Mouse (Mus musculus) testis, adult 2 months (tissue): Measurements from ENCODE around the gene Aldh3b3. TPM values are rescaled to one million over a fixed set of nuclear protein-coding genes. Genes with fewer than 3 reads are reported as not detected.

ENCODE experiments used
- H3K27ac ChIP-seq: fragments of 200-500 bp; 2 replicates; pipeline ENCODE4 v1.5.1; 2012; ENCODE audit warnings: low read depth, low read length; ENCODE audit not compliant: control insufficient read depth, insufficient read depth
- H3K27me3 ChIP-seq: fragments of 200-500 bp; 2 replicates; pipeline ENCODE4 v1.6.1; 2012; ENCODE audit warnings: mild to moderate bottlenecking, low read length, moderate library complexity; ENCODE audit not compliant: control insufficient read depth, insufficient read depth
- H3K36me3 ChIP-seq: fragments of 200-500 bp; 2 replicates; pipeline ENCODE4 v1.6.1; 2012; ENCODE audit warnings: mild to moderate bottlenecking, low read length; ENCODE audit not compliant: control insufficient read depth, insufficient read depth
- H3K4me1 ChIP-seq: fragments of 200-500 bp; 2 replicates; pipeline ENCODE4 v1.6.1; 2012; ENCODE audit warnings: low read length; ENCODE audit not compliant: control insufficient read depth, insufficient read depth
- H3K4me3 ChIP-seq: fragments of 200-500 bp; 2 replicates; pipeline ENCODE4 v1.5.1; 2012; ENCODE audit warnings: low read depth, mild to moderate bottlenecking, low read length, moderate library complexity, mixed read lengths; ENCODE audit not compliant: control insufficient read depth
- CTCF ChIP-seq: fragments of 200-500 bp; IDR thresholded peaks from 2 replicates; pipeline ENCODE4 v1.5.1; 2012; ENCODE audit warnings: low read depth, mild to moderate bottlenecking, inconsistent platforms, low read length, moderate library complexity; ENCODE audit not compliant: control insufficient read depth, insufficient read depth, insufficient replicate concordance
- POLR2A ChIP-seq: fragments of 200-500 bp; IDR thresholded peaks from 2 replicates; pipeline ENCODE4 v1.6.1; 2012; ENCODE audit warnings: low read depth, mild to moderate bottlenecking, inconsistent platforms, low read length, moderate library complexity; ENCODE audit not compliant: control insufficient read depth
- polyA plus RNA-seq: library from polyadenylated mRNA; depleted of rRNA; stranded (reverse); fragments of >200 nt; gene quantifications from 2 replicates; pipeline ENCODE4 v1.2.3, GENCODE M21; 2012

The Aldh3b3 gene
- polyA plus RNA-seq, 1 experiment: 3.2 TPM

- no peak for TF ChIP-seq CTCF
- no peak for TF ChIP-seq POLR2A
- H3K4me3 ChIP-seq: no peak overlapping the region; the same call in 1 of the 2 replicates
- no peak overlapping the region for H3K27ac ChIP-seq
- peaks cover 11% of the 10 kb centered on the region for H3K4me1 ChIP-seq
- H3K27me3 ChIP-seq: no peaks in the 10 kb centered on the region
- H3K36me3 ChIP-seq: no peaks in the 10 kb centered on the region
These were observed 16.1 kb upstream of the Aldh3b3 start for GRCm38 (mm10) chr19:3942315-3942714.

DNA sequence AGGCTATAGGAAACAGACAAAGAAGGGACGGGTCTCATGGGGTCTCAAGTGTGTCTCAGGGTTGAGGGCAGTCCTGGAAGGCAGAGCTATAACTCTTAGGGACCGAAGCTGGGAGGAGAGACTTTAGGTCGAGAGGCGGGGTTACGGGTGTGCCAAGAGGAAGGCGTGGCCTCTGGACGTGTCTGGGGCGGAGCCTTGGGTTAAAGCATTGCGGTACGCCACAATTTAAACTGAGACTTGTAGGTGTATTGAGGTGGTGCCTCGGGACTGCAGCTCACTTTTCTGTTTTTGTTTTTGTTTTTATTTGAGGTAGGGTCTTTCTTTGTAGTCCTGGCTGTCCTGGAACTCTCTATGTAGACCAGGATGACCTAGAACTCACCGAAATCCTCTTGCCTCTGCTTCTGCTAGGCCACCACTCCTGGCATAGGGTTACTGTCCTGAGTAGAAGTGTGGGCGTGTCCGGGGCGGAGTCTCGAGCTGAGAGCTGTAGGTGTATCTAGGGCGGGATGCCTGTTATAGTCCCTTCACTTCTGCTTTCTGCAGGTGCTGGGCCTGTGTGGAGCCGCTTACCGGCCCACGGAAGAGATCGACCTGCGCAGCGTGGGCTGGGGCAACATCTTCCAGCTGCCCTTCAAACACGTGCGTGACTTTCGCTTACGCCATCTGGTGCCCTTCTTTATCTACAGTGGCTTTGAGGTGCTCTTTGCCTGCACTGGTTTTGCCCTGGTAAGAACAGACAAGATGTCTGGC lies 15.3 kb upstream of the Aldh3b3 start:
- H3K4me3 ChIP-seq: peak overlapping the region; percentile 58
- H3K4me1 ChIP-seq: peaks cover 11% of the 10 kb centered on the region
- no peak overlapping the region for H3K27ac ChIP-seq
- H3K27me3 ChIP-seq: no peaks in the 10 kb centered on the region
- TF ChIP-seq POLR2A: no peak
- no peak for TF ChIP-seq CTCF
- no peaks in the 10 kb centered on the region for H3K36me3 ChIP-seq

DNA sequence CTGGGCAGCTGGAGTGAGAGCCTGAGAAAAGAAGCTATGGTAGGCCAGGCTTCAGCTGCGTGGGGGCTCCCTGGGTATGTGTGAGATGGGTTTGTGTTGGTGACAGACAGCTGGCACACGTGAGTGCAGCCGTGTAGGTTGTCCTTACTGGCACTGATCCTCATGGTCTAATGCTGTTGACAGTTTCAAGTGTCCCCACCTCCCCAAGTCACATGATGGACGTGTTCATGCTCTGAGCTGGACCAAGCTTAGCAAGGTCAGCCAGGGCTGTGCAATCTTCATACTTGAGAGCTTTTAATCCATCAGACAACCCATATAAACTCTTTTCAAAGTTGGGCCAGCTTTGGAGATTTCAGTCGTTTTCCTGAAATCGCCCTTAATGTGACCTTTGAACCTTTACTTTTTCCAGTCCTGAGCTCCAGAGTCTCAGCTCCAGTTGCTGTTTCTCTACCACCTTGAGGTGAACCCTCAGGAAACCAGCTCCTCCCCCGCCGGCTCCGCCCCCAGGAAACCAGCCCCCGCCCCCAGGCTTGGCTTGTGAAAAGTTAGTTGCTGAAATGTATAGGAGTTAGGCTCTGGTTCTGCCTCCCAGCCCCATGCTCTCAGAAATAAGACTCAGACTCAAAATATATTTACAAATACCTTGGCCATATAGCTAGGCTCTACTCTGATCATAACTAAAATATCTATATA lies 12.4 kb upstream of the Aldh3b3 start:
- Histone ChIP-seq H3K27ac (no peak overlapping the region), H3K36me3 (no peaks in the 10 kb centered on the region), H3K4me1 (peaks cover 15% of the 10 kb centered on the region), H3K27me3 (no peaks in the 10 kb centered on the region), H3K4me3 (no peak overlapping the region)
- TF ChIP-seq CTCF: no peak
- no peak for TF ChIP-seq POLR2A

DNA sequence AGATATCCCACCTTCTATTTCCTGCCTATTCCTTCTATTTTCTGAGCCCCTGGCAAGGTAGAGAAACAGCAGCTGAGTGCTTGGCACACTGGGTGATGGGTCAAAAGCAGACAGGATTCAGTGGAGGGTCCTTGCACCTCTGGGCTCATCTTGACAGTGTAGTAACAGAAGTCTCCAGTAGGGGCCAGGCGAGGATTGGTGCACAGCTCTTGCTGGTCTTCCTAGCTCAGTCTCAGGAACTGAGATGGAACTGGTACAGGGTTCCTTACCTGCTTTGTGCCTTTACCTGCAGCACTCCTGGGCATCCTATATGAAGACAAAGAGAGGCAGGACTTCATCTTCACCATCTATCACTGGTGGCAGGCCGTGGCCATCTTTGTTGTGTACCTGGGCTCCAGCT lies 11.7 kb upstream of the Aldh3b3 start:
- H3K27ac ChIP-seq: no peak overlapping the region
- peaks cover 15% of the 10 kb centered on the region for H3K4me1 ChIP-seq
- no peaks in the 10 kb centered on the region for H3K27me3 ChIP-seq
- H3K36me3 ChIP-seq: no peaks in the 10 kb centered on the region
- TF ChIP-seq CTCF (peak; percentile 70; the same call in 1 of the 2 replicates), POLR2A (no peak)
- no peak overlapping the region for H3K4me3 ChIP-seq

- H3K4me3 ChIP-seq: no peak overlapping the region
- TF ChIP-seq CTCF (no peak), POLR2A (no peak)
- no peaks in the 10 kb centered on the region for H3K27me3 ChIP-seq
These were observed 10.6 kb upstream of the Aldh3b3 start for GRCm38 (mm10) chr19:3947813-3948212.

DNA sequence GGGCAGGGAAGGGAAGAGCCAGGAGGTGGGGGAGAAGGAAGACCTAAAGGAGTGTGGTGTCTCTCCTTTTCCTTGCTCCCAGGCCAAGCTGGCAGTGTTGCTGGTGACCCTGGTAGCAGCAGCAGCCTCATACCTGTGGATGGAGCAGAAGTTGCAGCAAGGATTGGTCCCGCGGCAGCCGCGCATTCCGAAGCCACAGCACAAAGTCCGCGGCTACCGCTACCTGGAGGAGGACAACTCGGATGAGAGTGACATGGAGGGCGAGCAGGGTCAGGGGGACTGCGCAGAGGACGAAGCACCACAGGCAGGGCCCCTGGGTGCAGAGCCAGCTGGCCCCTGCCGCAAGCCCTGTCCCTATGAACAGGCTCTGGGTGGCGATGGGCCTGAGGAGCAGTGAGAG lies 9.9 kb upstream of the Aldh3b3 start:
- no peak overlapping the region for H3K27ac ChIP-seq
- TF ChIP-seq POLR2A (no peak), CTCF (no peak)
- H3K4me1 ChIP-seq: peaks cover 4% of the 10 kb centered on the region
- H3K27me3 ChIP-seq: no peaks in the 10 kb centered on the region
- H3K4me3 ChIP-seq: no peak overlapping the region
- H3K36me3 ChIP-seq: no peaks in the 10 kb centered on the region

More at GRCm38 (mm10) chr19:3947813-3948212, 10.6 kb upstream of the Aldh3b3 start:
- peaks cover 10% of the 10 kb centered on the region for H3K4me1 ChIP-seq
- H3K36me3 ChIP-seq: no peaks in the 10 kb centered on the region
- no peak overlapping the region for H3K27ac ChIP-seq

- H3K36me3 ChIP-seq: no peaks in the 10 kb centered on the region
- no peak overlapping the region for H3K4me3 ChIP-seq
These were observed 8.1 kb upstream of the Aldh3b3 start for GRCm38 (mm10) chr19:3950331-3950730.

More at GRCm38 (mm10) chr19:3950331-3950730, 8.1 kb upstream of the Aldh3b3 start:
- TF ChIP-seq CTCF (no peak), POLR2A (no peak)
- H3K27ac ChIP-seq: no peak overlapping the region
- no peaks in the 10 kb centered on the region for H3K27me3 ChIP-seq
- peaks cover 4% of the 10 kb centered on the region for H3K4me1 ChIP-seq
